Mouse (Mus musculus) liver, embryonic 14.5 days (tissue): ENCODE data around the gene Hyou1.

ENCODE experiments used
- CTCF ChIP-seq: IDR thresholded peaks from 2 replicates; pipeline ENCODE4 v1.5.1; 2016; ENCODE audit warnings: antibody characterized with exemption, low read depth, control low read depth
- EP300 ChIP-seq: IDR thresholded peaks from 2 replicates; pipeline ENCODE4 v1.6.1; 2016; ENCODE audit warnings: antibody characterized with exemption, low read depth

GRCm38 (mm10) chr9:44345570-44346433, 33.5 kb upstream of the Hyou1 start:
- no peak for TF ChIP-seq CTCF
- no peak for TF ChIP-seq EP300
